Mouse (Mus musculus) urinary bladder, postnatal 36 days (tissue): ENCODE results near the gene Ankrd66.

Source experiments
- DNase-seq, 2 experiments: peaks; one replicate each; pipeline ENCODE4 v3.0.0; 2022; ENCODE audit warnings: low spot score in 2 of 2, mixed read lengths in 1 of 2

Gene Ankrd66

DNA sequence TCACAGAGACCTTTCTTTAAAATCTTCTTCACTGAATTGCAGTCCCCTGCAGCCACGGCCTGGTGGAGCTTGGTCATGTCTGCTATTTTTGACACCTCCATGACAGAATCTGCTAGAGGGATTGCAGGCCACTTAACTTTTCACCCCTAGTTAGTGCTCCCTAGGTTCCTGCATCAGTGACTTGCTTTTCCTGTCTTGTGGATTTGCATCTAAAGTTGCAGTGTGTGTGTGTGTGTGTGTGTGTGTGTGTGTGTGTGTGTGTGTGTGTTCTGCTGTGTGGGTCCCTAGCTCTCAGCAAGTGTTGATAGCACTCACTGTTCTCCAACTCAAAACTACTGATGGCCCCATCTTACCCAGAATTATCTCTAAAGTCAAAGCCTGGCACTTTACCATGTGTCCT lies at the start of gene Ankrd66:
Gene Ankrd66, minus strand, starts transcription at position 101 of the 400 bp plus-strand sequence.
- DNase-seq: no peak

DNA sequence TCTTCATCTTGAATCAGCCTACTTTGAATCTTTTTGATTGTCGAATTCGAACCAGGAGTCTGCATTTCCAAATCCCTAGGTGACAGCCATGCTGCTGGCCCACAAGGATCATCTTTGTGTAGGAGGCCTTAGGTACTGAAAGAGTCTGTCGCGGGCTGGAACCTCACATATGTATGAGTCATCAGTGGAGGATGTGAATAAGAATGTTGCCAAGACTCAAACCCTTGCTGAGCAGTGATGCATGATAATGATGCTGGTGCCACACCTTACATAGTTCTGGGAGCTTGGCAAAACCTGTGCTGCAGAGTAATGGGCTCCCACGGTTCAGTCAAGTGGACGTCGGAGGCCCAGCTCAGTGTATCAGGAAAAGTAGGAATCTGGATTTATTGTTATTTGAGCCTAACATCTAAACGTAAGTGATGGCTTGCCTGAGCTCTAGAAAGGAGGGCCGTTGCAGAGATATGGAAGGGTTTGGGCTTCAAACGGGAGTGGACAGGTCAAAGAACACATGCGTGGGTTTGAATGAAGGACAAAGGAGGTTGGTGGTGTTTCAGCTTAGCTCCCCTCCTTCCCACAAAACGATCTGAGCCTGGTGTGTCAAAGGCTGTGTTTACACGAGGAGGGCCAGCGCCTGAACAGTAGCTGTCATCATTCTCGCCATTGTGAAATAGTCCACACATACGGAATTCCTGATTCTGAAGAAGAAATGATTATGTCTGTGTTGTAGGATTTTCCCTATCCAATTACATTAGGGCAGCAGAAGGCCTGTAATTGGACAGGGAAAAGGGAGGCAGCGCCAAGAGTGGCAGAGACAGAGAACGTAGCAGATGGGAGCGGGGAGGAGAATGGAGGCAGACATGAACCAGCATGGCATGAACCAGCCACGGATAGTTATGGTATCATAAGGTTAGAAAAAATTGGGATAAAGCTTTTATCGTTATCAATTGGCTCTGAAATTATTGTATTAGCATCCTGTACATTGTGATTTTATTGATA lies 49.2 kb upstream of the Ankrd66 start:
- no peak for DNase-seq

DNA sequence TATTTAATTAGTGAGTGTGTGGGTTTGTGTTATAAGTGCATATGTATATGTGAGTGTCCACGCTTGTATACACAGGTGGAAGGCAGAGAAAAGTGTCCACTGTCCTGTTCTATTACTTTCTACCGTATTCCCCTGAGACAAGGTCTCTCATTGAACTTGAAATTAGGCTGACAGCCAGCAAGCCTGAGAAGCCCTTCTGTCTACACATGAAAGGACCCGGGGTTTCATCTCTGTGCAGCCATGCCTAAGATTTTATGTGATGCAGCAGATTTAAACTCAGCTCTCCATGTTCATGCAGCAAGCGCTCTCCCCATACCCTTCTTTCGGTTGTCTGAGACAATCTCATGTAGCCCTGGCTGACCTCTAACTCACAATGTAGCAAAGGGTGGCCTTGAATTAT lies 47.1 kb upstream of the Ankrd66 start:
- DNase-seq: no peak

DNA sequence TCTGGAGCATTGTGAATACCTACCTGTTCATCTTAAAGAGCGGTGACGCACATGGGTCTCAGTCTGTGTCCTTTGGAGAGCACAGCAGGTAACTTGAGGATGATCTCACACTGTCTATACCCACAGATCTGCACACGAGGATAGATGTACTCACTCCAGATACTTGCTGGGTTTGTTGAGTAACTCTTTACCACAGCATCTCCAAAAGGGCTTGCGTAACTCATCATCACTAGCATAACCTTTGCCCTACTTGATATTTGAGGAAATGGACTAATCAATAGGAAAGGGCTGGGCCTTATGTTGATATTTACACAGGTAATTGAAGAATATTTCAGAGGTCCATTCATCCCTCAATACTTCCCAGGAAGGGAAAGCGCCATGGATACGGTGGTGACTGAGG lies 46.3 kb upstream of the Ankrd66 start:
- DNase-seq: no peak

DNA sequence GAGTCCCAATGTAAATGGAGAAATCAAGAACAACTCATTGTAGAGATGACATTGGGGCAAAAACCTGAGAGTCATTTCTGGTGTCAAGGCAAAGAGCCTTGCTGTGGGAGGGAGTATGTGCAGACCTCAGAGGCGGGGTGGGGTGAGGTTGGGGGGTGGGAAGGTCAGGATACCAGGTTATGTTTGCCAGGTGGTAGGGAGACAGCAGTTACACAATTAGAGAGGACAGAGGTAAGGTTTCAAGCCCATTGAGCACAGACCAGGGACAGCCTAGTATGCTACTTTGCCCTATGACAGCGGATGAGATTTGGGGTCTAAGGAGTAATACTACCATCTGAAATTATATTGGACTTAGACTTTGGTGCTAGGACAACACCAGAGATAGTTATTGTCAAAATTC lies 43.8 kb upstream of the Ankrd66 start:
- no peak for DNase-seq

DNA sequence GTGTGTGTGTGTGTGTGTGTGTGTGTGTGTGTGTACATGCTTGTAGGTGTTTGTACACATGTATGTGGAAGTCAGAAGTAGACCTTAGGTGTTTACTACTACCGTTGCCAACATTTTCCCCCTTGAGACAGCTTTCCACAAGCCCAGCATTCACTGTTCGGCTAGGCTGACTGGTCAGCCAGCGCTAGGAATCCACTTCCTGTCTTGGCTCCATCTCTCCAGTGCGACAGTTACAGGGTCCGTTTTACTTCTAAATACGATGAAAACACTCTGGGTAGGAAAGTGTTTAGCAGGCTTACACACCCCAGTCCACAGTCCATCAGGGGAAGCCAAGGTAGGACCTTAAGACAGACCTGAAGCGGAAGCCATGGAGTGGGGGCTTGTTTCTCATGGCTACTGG lies 41.3 kb upstream of the Ankrd66 start:
- DNase-seq: no peak

DNA sequence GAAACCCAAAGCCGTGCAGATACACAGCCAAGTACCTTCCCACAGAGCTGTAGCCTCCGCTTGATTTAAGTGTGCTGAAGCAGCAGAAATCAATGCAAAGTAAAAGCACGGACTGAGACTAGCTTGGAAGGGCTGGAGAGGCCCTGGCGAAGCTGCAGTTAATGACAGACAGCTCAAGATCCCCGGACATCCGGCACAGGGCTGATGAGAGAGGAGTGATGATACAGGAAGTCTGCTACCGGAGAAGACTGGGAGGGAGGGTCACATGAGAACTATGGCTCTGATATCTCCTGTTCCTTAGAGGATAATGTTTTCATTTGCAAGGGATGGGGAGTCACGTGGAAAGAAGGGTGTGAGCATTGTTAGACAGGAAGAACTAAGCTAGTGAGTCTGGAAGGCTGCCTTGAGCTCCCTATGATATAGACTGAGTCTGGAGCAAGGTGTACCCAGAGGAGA lies 37.6 kb upstream of the Ankrd66 start:
- DNase-seq: no peak

DNA sequence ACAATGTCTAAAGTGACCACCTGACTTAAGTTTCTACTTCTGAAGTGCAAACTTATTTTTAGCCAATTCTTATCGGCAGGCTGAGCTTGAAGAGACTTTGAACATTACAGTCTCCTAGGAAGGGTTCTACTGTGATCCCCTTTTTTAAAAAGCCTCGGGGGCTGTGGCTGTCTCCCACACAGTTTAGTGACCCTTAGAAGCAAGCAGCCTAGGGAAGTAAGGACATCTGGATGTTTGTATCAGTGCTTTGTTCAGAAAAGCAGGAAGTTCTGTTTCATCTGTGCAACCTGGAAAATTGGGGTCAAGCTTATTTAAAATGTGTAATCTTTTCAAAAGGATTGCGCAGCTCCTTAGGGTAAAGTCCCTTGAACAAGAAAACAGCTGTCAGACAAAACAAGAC lies 37.0 kb upstream of the Ankrd66 start:
- no peak for DNase-seq

DNA sequence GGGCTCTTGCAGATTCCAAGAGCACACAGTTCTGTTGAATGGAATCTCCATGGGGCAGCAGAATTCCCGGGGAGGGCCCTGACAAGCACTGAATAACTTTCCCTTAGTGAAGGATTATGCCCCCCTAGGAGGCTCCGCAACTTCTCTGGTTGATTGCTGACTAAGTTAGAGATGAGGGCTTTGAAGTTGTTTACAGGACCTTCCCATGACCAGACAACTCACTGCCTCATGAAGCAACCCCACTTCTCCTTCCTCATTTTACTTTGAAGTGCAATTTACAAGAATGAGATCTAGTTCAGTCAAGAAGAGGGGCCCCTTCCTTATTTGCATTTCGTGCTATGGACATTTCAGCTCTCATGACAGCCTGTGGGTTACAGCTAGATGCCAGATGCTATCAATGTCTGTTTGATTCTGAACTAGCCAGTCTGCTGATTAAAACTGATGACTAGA lies 30.2 kb upstream of the Ankrd66 start:
- DNase-seq: no peak

DNA sequence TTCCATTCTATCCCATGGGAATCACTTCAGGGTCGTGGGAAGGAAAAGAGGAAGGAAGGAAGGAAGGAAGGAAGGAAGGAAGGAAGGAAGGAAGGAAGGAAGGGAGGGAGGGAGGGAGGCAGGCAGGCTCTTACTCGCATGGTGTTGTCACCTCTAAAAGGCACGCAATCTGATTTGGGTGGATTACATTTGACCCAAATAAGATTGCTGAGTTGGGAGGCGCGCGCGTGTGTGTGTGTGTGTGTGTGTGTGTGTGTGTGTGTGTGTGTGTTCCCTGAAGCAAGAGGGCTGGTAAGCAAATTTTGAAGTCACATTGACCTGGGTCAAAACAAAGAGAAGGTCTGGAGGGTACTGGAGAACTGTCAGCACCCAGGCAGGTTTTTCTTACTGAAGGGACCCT lies 25.8 kb upstream of the Ankrd66 start:
- peak in 1 of 2 experiments; percentile 29 for DNase-seq

DNA sequence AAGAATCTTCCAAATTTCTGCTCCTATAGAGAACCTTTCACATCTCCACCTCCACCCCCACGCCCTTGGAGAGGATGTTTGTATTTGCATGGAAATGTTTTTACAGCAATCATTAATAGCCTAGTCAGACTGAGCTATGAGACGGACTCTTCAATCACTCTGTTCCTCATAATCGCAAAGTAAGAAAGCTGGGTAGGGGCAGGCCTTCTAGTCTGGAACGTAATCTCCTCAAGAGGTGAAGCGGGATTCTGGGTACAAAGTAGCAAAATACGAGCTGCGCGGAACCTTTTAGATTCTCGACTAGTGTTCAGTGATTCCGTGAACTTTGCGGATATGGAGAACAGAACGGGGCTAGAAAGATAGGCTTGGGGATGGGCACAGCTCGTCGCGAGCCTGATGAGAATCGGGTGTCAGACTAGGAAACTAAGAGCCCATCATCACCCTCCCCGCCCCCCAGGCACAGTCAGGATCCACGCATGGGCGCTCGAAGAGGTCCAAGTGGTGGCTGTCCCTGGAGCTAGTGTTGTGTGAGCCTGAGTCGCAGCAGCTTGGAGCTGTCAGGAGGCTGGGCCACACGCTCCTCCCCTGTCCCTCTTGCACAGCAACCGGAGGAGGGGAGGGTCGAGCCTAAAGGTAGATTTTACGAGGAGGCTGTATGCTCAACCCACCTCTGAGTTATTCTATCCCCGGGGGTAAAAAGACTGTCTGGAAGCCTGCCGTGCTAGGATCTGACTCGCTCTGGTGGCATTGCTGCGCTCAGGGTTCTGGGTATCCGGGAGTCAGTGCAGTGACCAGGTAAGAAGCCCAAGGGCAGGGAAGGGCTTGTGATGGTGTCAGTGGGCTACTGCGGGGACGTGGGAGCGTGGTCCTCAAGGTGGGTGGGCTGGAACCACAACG lies 24.8 kb upstream of the Ankrd66 start, which contains the start of gene Pla2g7:
Gene Pla2g7, plus strand, starts transcription at position 107 of the 897 bp plus-strand sequence.
- peak; percentile 44 to 46 for DNase-seq

DNA sequence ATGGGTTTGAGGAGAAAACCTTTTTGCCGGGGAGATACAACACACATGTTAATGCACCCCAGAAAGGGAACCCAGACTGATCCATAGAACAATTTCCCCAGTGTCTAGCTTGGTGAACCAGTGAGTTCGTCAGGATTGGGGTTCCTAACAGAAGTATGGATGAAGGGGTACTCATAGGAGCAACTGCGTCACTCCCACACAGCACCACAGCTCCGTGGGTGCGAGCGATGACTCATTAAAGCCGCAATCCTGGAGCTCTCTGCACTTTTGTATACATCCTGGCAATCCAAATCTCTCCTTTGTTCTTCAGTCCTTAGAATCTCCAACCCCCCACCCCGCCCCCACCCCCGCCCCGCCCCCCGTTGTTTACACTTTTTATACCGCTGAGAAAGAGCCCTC lies 24.2 kb upstream of the Ankrd66 start:
- no peak for DNase-seq

DNA sequence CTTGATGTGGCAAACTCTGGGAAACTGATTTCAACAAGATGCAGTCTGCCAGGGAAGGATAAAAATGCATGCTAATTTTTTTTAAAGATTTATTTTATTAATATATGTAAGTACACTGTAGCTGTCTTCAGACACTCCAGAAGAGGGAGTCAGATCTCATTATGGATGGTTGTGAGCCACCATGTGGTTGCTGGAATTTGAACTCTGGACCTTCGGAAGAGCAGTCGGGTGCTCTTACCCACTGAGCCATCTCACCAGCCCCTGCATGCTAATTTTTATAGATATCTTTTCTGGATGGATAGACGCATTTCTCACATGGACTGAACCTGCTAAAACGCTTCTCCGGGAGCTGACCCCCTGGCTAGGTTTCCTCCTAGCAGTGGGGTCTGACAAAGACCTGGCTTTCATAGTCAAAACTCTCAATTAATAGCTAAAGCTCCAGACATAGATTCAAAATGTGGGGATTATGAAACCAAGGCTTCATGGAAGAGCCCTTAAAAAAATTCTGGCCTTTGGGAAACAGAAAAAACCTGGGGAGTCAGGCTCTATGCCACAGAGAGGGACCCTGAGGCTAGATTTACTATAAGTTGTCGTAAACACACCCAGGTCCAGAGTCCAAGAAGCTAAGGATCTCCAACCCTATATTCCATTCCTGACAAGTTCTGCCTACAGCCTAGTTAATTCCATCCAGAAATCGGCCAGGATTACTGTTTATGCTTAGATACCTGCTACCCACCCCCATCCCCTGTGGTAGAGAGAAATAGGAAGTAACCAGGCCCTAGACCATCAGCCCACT lies 20.0 kb upstream of the Ankrd66 start:
- DNase-seq: no peak

DNA sequence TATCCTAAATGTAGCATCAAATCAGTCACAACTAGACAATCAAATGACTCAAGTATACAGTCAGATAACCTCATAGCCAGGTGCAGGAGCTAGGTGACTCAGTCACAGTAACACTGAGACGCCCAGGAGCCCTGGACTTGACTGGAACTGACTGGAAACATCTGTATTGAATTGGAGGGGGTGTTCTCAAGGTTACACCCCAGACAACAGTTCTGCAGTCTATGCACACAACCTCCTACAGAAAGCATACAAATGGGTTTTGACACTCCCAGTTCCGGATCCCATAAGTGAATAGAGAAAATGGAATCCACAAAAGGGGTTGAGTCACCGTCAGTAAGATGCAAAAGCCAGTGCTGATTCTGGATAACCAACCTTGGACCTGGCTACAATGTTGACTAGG lies 15.2 kb upstream of the Ankrd66 start:
- DNase-seq: no peak

DNA sequence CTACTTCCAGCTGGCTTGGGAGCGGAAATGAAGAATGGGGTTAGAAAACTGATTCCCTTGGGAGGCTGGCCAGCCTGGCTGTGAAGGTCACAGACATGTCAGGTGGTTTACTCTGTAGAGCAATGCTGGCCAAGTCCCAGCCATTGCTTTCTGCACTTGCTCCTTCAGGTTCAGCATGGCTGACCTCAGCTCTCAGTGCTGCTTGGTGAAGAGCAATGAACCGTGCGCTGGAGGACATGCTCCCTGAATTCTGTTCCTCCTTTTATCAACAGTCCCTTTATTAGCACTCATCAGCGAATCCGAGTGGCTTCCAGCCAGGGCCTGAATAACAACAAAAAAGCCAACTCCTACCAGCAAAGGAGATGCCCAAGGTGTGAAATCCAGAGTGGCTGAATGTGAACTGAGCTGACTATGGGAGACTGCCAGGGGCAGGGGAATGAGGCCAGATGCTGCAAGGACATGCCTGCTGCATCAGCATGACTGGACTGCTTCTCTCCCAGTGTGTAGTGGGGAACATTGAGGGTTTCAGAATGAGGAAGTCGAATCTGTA lies 14.2 kb upstream of the Ankrd66 start:
- peak in 1 of 2 experiments; percentile 9 for DNase-seq

DNA sequence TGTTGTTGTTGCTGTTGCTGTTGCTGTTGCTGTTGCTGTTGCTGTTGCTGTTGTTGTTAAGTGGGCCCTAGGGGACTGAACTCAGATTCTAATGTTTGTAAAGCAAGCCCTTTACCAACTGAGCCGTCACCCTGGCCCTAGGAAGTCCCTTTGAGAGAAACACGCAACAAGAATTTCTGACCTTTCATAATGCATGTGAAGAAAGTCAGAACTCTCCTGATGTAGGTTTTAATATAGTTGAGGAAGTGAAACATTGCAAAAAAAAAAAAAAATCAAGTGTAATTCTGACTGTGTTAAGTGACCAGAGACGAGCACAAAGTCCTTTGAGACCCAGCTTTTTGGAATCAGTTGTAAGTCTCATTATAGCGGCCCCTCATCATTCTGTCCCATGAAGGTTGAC lies 13.7 kb upstream of the Ankrd66 start:
- no peak for DNase-seq

DNA sequence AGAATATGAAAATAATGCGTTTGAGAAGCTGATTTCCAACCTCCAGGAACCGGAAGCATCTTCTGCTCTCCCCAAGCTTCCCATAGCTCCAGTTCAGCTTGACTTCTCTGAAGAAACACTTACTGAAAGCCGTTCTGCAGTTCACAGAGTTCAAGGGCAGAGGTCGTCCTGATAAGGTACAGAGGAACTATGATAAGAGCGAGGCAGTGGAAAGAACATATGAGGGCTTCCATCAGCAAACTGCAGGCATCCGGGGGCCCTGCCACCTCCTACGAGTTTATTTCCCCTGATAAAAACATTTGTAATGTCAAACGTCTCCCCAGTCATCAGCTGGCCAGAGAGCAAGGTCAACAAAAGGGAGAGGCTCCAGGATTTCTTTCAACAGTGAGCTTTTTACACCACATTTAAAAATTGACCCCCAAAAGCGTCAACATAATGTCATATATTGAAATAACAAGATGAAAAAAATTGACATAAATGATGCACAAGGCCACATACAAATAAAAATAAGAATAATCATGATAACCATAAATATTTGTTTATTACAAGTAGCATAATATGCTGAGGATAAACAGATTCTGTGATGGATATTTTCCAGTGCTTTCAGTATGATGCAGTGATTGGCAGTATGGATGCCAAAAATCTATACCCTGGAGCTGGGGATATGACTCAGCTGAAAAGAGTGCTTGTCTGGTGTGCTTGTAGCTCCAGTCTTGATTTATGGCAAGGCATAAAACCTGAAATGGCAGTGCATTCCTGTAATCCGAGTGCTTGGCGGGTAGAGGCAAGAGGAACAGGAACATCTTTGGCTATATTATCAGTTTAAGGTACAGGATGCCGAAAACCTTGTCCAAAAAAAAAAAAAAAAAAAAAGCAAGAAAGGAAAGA lies 11.3 kb upstream of the Ankrd66 start:
- no peak for DNase-seq

DNA sequence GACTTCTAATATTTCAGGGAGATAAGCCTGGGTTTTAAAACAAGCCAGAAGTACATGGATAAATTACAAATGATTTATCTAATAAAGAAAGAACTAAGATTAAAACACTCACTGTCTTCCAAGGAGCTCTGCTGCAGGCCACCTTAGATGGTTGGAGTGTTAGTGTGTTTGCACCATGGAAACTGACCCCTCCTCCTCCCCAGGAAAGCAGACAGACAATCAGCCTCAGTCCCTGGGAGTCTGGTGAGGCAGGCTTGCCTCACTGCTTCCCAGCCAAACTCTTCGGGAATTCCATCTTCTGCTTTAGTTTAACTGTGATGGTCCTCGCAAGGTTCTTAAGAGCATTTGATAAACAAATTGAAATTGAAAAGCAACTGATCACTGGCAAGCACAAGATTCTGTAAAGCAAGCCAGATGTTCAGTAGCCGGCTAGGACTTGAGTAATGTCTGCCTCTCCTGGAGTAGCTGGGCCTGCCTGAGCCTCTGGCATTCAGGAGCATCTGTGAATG lies 7.7 kb upstream of the Ankrd66 start:
- no peak for DNase-seq

DNA sequence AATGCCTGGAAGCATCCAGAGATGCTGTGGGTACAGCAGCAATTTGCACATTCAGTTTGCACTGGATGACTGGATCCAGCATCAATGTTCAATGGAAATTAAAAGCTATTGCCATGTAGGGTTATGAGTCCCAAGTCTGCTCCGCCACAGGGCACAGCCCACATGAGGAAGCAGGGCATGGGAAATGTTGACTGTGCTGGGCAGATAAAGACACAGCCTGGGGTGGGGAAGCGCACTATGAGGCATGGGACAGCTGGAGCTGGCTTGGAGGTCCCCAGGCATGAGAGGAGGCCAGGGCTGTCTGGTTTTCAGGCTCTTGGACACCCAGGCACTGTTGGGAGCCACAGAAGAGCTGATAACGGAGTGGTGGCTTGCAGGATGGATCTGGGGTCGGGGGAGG lies 601 bp upstream of the Ankrd66 start:
- DNase-seq: no peak

DNA sequence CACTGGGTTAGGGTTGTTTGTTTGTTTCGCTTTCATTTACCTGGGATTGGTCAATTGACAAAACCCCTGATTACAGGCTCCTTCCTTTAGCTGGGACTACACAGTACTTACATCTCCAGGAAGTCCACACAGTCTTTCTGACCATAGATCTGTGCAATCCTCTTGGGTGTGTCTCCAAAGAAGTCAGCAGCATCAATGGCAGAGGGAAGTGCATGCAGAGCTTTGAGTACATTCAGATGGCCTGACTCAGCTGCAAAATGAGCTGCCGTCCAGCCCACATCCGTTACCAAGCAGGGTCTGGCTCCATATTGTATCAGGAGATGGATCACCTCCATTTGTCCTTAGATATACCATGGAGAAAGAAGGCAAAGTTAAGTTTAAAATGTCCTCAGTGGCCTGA lies 4.7 kb downstream of the Ankrd66 start:
- DNase-seq: no peak
